Mouse (Mus musculus) lung, adult 18-20 months (tissue): Measurements from ENCODE around the gene Pdcd6.

ENCODE experiments used
- DNase-seq, 2 experiments: peaks; one replicate each; pipeline ENCODE4 v3.0.0; 2022; ENCODE audit warnings: mixed read lengths in 2 of 2

Pdcd6 gene

DNA sequence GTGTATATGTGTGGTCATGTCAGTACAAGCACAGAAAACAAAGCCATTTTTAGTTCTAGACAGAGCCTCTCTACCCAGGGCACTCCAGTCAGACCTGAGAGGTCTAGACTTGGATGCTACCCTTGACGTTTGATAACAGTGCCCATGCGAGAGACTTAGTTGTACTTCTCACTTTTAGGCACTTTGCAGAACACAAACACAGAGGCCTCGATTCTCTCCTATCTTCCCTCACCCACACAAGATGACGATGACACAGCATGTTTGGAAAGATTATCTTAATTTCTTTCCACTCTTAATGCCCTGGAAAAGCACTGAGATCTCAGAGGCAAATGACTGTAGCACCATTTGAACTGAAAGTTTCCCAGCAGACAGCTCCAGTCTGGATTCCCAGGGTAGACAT lies 41.7 kb downstream of the Pdcd6 start:
- no peak for DNase-seq

DNA sequence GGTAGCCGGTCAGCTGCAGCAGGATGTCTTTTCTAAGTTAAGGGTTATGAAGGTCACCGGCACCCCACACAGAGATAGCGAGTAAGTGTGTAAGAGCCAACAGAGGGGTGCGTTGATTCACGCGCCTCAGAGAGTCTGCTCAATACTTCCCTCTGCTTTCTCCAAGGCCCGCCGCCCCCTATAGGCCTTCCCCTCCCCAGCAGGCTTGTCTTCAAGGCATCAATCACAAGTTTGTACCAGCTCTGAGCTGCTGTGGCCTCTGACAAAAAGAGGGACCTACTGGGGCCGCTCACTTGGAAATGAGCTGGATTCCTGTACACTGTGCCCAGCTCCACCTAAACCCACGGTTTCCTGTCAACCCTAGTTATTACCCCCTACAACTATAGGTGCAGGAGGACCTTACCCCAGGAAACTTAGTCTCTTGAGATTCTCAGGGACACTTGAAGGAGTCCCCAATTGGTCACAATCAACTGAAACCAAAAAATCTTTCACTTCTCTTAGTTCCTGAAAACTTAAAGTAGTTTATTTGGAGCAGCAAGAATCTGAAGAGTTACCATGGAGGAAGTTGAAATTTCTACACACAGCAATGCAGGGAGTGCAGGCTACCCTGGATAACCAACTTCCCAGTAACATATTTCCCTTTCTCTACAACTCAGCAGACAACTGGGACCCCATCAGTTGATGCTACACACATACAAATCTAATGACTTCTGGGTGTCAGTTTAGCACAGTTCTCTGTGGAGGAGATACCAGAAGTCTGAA lies 57.0 kb downstream of the Pdcd6 start:
- DNase-seq, result peak; percentile 26 to 30

DNA sequence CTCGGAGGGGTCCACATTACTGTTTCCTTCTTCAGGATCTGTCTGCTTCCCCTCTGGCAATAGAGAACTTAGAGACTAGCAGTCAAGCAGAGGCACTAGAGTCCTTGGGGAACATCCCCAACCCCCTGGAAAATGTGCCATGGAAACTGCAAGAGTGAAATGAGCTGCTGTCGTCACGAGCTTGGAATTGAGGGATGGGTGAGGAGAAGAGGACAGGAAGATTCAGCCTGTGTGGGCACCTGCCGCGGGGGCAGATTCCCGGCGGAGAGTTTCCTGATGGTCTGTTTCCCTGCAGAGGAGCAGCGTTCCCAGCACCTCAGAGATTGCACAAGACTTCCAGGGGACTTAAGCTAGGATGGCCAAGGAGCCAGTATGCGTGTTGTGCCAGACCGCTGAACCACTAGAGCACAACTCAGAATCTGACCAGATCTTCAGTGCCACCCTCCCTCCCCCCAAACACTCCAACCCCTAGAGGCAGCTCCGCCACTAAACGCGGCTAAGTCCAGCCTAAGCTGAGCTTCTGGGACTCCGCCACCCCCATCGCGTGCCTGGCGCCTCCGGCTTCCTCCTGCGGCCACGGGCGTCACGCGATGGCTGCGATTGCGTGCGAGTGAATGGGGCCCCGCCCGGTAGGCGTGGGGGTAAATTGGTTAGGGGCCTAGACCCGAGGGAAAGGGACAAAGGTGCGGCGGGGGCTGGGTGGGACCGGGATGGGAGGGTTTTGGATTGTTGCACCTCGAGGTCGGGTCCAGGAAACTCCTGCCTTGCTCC lies 57.7 kb downstream of the Pdcd6 start:
- peak; percentile 55 to 70 for DNase-seq
